ENCODE assay signal across 14 mouse cellular contexts in the genomic region with DNA sequence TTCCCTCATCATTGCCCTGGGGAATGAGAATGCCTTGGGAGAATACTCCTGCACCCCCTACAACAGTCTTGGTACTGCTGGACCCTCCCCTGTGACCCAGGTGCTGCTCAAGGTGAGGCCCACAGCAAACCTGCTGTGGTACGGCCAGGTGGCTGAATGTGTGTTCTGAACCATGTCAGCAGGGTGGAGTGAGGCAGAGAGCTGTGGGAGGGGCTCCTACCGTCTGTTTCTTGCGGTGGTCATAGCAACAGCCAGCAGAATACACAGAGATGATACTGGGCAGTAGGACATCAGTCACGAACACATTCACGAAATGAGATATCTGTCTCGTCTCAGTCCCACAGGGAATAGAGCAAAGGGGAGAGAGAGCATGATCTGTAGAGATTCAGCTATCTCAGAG. TPM values are rescaled to one million over a fixed set of nuclear protein-coding genes. Genes with fewer than 3 reads are reported as not detected.
"Had no signal": no experiment of that assay in that cellular context is flagged by ENCODE, and none has a peak within 500 bp of the region (broad histone marks: within the 10 kb centered on the region; RNA-seq: fewer than 3 reads in every experiment).

No protein-coding gene starts in this region.

- DNase-seq: lung, adult 18-20 months; lung, embryonic 14.5 days; lung, postnatal 10 days; lung, postnatal 4 days; midbrain, embryonic 14.5 days; retina, postnatal 1 day; right cerebral cortex, adult 18-20 months; right cerebral cortex, postnatal 25 days; right cerebral cortex, postnatal 4 days; thymus, adult 18-20 months; thymus, postnatal 14 days; thymus, postnatal 36 days had no signal

- H3K27me3 ChIP-seq: stomach, embryonic 15.5 days had no signal

RNA-seq across cellular contexts. Expression of gene Slamf9, which starts 18.4 kb away (rescaled TPM):
- total RNA-seq: megakaryocyte-erythroid progenitor cell, adult 5-6 weeks had no signal
